Mouse (Mus musculus): ENCODE data around the gene Nr1h3. TPM values are rescaled to one million over a fixed set of nuclear protein-coding genes. Genes with fewer than 3 reads are reported as not detected.

The Nr1h3 gene
- polyA plus RNA-seq, 1 experiment from 2014 or later: 0.91 TPM

DNA sequence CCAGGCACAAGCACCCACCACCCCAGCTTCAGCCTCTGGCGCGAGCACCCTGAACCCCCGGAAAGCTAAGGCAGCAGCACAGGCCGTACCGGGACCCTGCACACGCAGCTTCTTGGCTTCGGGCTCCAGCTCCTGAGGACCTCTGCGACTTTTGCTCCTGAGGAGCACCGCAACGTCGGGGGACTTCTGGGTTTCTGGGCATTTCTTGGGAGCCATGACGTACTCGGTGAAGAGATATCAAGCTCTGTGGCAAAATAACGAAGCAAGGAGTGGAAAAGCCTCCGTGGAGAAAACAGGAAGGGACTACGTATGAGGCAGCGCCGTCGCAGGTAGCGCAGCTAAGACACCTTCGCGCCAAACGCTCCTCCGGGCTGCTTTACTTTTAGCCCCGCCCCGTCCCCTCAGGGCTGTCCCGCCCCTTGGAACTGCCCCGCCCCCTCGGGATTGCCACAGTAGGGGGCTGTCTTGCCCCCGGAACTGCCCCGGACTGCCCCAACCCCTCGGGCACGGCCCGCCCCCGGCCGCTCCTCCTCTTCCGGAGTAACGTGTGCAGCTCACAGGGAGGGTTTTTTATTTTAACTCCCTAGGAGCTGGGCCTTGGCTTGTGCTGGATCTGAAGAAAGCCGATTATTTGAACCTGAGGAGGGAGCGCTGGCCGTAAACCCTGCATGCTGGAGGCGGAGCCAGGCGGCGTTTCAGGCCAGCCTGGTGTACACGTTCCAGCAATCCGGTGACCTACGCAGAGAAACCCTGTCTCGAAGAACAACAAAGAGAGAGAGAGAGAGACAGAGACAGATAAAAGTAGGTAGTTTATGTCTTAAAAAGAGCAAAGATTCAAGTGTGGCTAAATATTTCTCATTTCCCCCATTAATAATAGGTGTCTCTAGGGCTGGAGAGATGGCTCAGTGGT lies 34.2 kb upstream of the Nr1h3 start, which contains the start of gene Ddb2:
Ddb2 (minus strand) TSS at position 382 of the 910 bp plus-strand sequence.
- H3K36me3 ChIP-seq (replicated peaks; ENCODE audit: control insufficient read depth, insufficient read depth, low read depth, low read length): no peaks in the 10 kb centered on the region
- H3K27ac ChIP-seq (replicated peaks; ENCODE audit: low read depth, low read length): peak within 1 kb of the TSS; percentile 72
- no peaks in the 10 kb centered on the region for H3K27me3 ChIP-seq (ENCODE audit: control insufficient read depth, insufficient read depth, low read length)
- ATAC-seq (replicated peaks; ENCODE audit: insufficient number of reproducible peaks, low FRiP score, low TSS enrichment, low read depth): peak; percentile 98
- H3K4me2 ChIP-seq (ENCODE audit: low read depth, low read length): peak within 1 kb of the TSS; percentile 69
- no peaks in the 10 kb centered on the region for H3K9me3 ChIP-seq (replicated peaks; ENCODE audit: control insufficient read depth, low read length)
- WGBS: under 1% methylated on average over 48 of the region's 48 CpGs
- peak within 1 kb of the TSS; percentile 49 for H3K4me3 ChIP-seq (ENCODE audit: low read depth, low read length)
- DNase-seq (ENCODE audit: low spot score): peak; percentile 97
- H3K4me1 ChIP-seq (ENCODE audit: control insufficient read depth, insufficient read depth, low read length): no peaks in the 10 kb centered on the region
- H3K9ac ChIP-seq (replicated peaks; ENCODE audit: low read length): peak within 1 kb of the TSS; percentile 63

DNA sequence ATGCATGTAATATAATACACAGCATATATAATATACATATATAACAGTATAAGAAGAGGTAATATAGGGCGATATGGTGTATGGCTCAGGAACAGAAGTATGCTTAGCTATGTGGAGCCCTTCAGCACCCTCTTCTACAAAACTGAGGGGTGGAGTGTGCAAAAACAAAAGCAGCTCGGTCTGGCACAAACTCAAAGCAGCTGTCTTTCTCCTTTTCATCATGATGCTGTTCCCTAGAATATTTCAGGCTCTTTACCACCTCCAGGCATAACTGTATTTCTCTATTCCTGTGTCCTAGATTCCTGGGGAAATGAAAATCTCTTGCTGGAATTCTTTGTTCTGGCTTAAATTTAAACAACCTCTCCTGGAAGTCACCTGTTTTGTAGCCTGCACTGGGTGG lies 27.1 kb upstream of the Nr1h3 start:
- Histone ChIP-seq H3K4me2 (ENCODE audit: low read depth, low read length) (no peak overlapping the region), H3K9me3 (replicated peaks; ENCODE audit: control insufficient read depth, low read length) (no peaks in the 10 kb centered on the region), H3K9ac (replicated peaks; ENCODE audit: low read length) (no peak overlapping the region), H3K4me3 (ENCODE audit: low read depth, low read length) (no peak overlapping the region), H3K27me3 (ENCODE audit: control insufficient read depth, insufficient read depth, low read length) (no peaks in the 10 kb centered on the region), H3K27ac (replicated peaks; ENCODE audit: low read depth, low read length) (no peak overlapping the region), H3K4me1 (ENCODE audit: control insufficient read depth, insufficient read depth, low read length) (no peaks in the 10 kb centered on the region), H3K36me3 (replicated peaks; ENCODE audit: control insufficient read depth, insufficient read depth, low read depth, low read length) (no peaks in the 10 kb centered on the region)
- 74% methylated on average over 2 of the region's 2 CpGs for WGBS
- ATAC-seq (replicated peaks; ENCODE audit: insufficient number of reproducible peaks, low FRiP score, low TSS enrichment, low read depth) (no peak), DNase-seq (ENCODE audit: low spot score) (no peak)

DNA sequence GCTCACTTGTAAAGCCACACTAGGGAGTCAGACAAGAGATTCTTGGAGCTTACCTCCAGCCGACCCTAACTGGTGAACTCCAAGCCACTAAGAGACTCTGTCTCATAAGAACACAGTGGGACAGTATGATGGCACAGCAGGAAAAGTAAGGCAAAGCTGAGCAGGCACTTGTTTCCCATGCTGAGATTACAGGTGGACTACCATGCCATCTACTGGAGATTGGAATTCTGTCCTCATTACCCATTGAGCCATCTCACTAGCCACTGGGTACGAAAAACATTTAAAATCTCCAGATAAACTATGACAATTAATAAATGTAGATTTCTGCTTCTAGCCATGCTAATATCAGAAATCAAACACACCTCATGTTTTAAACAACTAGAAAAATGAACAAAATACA lies 21.0 kb upstream of the Nr1h3 start:
- Histone ChIP-seq H3K4me2 (ENCODE audit: low read depth, low read length) (no peak overlapping the region), H3K27me3 (ENCODE audit: control insufficient read depth, insufficient read depth, low read length) (no peaks in the 10 kb centered on the region), H3K36me3 (replicated peaks; ENCODE audit: control insufficient read depth, insufficient read depth, low read depth, low read length) (no peaks in the 10 kb centered on the region), H3K9me3 (replicated peaks; ENCODE audit: control insufficient read depth, low read length) (no peaks in the 10 kb centered on the region), H3K4me3 (ENCODE audit: low read depth, low read length) (no peak overlapping the region), H3K9ac (replicated peaks; ENCODE audit: low read length) (no peak overlapping the region), H3K4me1 (ENCODE audit: control insufficient read depth, insufficient read depth, low read length) (no peaks in the 10 kb centered on the region), H3K27ac (replicated peaks; ENCODE audit: low read depth, low read length) (no peak overlapping the region)
- ATAC-seq (replicated peaks; ENCODE audit: insufficient number of reproducible peaks, low FRiP score, low TSS enrichment, low read depth) (no peak), DNase-seq (ENCODE audit: low spot score) (no peak)
- WGBS: 81% methylated on average over 2 of the region's 2 CpGs

DNA sequence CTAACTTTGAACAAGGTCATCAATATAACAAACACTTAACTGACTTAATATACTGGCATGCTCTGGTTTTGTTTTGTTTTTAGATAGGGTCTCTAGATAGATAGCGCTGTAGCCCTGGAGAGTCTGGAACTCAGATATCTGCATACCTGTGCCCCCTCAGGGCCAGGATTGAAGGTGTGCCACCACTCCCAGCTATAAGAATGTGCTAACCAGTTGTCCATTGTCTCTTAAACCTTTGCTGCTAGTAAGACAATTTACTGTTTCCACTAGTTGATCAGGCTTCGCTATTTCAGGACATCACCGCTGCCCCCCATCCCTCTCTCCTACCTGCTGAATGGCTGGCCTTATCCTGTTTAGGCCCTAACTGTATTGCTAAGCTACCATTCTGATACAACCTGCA lies 17.9 kb upstream of the Nr1h3 start:
- no peaks in the 10 kb centered on the region for H3K9me3 ChIP-seq (replicated peaks; ENCODE audit: control insufficient read depth, low read length)
- no peak overlapping the region for H3K4me2 ChIP-seq (ENCODE audit: low read depth, low read length)
- WGBS: 97% methylated on average over 3 of the region's 3 CpGs
- ATAC-seq (replicated peaks; ENCODE audit: insufficient number of reproducible peaks, low FRiP score, low TSS enrichment, low read depth) (no peak), DNase-seq (ENCODE audit: low spot score) (no peak)
- no peaks in the 10 kb centered on the region for H3K36me3 ChIP-seq (replicated peaks; ENCODE audit: control insufficient read depth, insufficient read depth, low read depth, low read length)
- no peak overlapping the region for H3K27ac ChIP-seq (replicated peaks; ENCODE audit: low read depth, low read length)
- no peak overlapping the region for H3K9ac ChIP-seq (replicated peaks; ENCODE audit: low read length)
- H3K4me1 ChIP-seq (ENCODE audit: control insufficient read depth, insufficient read depth, low read length): no peaks in the 10 kb centered on the region
- no peak overlapping the region for H3K4me3 ChIP-seq (ENCODE audit: low read depth, low read length)
- no peaks in the 10 kb centered on the region for H3K27me3 ChIP-seq (ENCODE audit: control insufficient read depth, insufficient read depth, low read length)

DNA sequence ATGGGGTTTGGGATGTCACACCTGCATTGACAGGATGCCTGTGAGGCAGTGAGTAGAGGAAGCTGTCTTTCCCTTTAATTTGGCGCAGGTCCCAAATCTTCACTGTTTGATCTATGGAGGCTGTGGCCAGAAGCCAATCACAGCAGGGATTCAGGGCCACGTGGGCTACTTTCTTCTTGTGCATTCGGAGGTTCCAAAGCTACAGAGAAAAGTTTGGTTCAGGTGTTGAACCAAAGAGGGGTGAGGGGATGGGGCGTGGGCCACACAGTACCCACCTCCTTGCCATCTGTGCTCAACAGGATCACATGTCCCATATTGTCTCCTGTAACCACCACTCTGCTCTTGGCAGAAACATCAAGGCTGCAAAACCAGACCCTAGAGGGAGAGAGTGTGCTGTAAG lies 14.4 kb upstream of the Nr1h3 start:
- Histone ChIP-seq H3K36me3 (replicated peaks; ENCODE audit: control insufficient read depth, insufficient read depth, low read depth, low read length) (no peaks in the 10 kb centered on the region), H3K4me1 (ENCODE audit: control insufficient read depth, insufficient read depth, low read length) (no peaks in the 10 kb centered on the region), H3K4me2 (ENCODE audit: low read depth, low read length) (no peak overlapping the region), H3K9ac (replicated peaks; ENCODE audit: low read length) (no peak overlapping the region), H3K9me3 (replicated peaks; ENCODE audit: control insufficient read depth, low read length) (no peaks in the 10 kb centered on the region), H3K4me3 (ENCODE audit: low read depth, low read length) (no peak overlapping the region), H3K27ac (replicated peaks; ENCODE audit: low read depth, low read length) (no peak overlapping the region), H3K27me3 (ENCODE audit: control insufficient read depth, insufficient read depth, low read length) (no peaks in the 10 kb centered on the region)
- ATAC-seq (replicated peaks; ENCODE audit: insufficient number of reproducible peaks, low FRiP score, low TSS enrichment, low read depth): no peak
- no peak for DNase-seq (ENCODE audit: low spot score)
- 76% methylated on average over 4 of the region's 4 CpGs for WGBS

DNA sequence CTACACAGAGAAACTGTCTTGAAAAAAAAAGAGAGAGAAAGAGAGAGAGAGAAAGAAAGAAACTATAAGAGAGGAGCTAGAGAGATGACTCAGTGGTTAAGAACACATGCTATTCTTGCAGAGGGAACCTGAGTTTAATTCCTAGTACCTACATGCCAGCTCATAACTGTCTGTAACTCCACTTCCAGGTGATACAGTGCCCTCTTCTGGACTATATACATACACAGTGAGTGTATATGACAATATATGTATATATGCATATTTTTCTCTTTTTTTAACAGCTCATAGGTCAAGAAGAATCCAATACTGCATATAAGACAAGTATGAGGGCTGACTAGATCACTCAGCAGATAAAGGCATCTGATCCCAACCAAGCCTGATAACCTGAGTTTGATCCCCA lies 10.7 kb upstream of the Nr1h3 start:
- no peak overlapping the region for H3K9ac ChIP-seq (replicated peaks; ENCODE audit: low read length)
- ATAC-seq (replicated peaks; ENCODE audit: insufficient number of reproducible peaks, low FRiP score, low TSS enrichment, low read depth) (no peak), DNase-seq (ENCODE audit: low spot score) (no peak)
- no peak overlapping the region for H3K4me2 ChIP-seq (ENCODE audit: low read depth, low read length)
- no peak overlapping the region for H3K4me3 ChIP-seq (ENCODE audit: low read depth, low read length)
- H3K9me3 ChIP-seq (replicated peaks; ENCODE audit: control insufficient read depth, low read length): no peaks in the 10 kb centered on the region
- no peaks in the 10 kb centered on the region; the same call in 1 of the 2 replicates for H3K36me3 ChIP-seq (replicated peaks; ENCODE audit: control insufficient read depth, insufficient read depth, low read depth, low read length)
- H3K27me3 ChIP-seq (ENCODE audit: control insufficient read depth, insufficient read depth, low read length): no peaks in the 10 kb centered on the region
- no peak overlapping the region for H3K27ac ChIP-seq (replicated peaks; ENCODE audit: low read depth, low read length)
- no peaks in the 10 kb centered on the region for H3K4me1 ChIP-seq (ENCODE audit: control insufficient read depth, insufficient read depth, low read length)

DNA sequence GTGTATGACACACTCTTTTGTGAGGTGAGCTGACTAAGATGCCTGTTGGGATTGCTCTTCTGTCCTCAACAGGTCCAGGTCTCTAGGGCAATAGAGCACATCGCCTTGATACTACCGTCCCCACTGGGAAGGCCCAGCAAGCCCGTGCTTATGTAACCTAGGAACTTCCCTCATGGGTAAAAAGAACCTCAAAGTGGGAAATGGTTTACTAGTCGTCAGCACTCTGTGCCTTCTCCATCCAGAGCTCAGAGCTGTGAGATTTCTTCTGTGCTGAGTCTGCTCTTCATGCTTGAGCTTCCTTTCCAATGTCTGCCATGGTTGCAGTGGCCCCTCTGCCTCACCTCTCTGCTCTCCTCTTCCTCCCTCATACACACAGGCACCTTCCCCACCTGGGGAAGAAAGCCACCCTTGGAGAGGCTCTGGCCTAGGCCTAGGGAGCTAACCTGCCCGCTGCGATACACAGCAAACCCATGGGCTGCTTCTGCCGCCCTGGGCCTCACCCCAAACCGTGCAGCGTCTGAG lies 3.7 kb upstream of the Nr1h3 start:
- Histone ChIP-seq H3K4me2 (ENCODE audit: low read depth, low read length) (no peak overlapping the region), H3K27me3 (ENCODE audit: control insufficient read depth, insufficient read depth, low read length) (no peaks in the 10 kb centered on the region), H3K4me1 (ENCODE audit: control insufficient read depth, insufficient read depth, low read length) (no peaks in the 10 kb centered on the region), H3K9me3 (replicated peaks; ENCODE audit: control insufficient read depth, low read length) (no peaks in the 10 kb centered on the region), H3K9ac (replicated peaks; ENCODE audit: low read length) (no peak overlapping the region), H3K4me3 (ENCODE audit: low read depth, low read length) (no peak overlapping the region), H3K36me3 (replicated peaks; ENCODE audit: control insufficient read depth, insufficient read depth, low read depth, low read length) (peaks cover 4% of the 10 kb centered on the region), H3K27ac (replicated peaks; ENCODE audit: low read depth, low read length) (no peak overlapping the region)
- WGBS: 90% methylated on average over 9 of the region's 9 CpGs
- no peak for DNase-seq (ENCODE audit: low spot score)
- ATAC-seq (replicated peaks; ENCODE audit: insufficient number of reproducible peaks, low FRiP score, low TSS enrichment, low read depth): no peak

DNA sequence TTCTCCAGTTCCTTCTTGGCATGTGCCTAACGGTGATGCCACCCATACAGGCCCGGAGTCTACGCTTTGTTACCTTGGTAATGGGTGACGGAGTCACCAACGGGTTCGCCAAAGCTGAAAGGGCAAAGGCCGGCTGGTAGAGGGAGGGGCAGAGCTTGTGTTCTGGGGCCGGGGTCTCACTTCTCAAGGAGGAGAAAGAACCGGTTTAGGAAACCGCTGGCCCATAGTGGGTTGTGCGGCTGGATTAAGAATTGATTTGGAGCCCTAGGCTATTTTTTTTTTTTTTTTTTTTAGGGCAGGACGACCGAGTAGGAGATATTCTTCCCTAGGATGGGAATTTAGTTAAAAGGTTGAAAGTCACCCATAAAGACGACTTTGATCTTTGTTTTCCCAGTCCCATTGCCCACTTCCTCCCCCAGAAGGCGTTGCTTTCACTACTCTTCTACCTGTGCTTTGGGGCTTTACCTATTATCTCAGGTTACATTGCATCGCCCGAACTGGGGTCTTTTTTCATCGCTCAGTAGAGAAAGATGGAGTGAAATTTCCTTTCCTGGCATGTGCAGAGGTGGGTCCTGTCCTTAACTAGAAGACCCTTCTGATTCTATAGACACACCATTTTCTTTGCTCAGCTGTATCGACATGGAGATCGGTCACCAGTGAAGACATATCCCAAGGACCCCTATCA lies 480 bp upstream of the Nr1h3 start:
- no peak for DNase-seq (ENCODE audit: low spot score)
- Histone ChIP-seq H3K4me2 (ENCODE audit: low read depth, low read length) (peak overlapping the region; percentile 57), H3K27me3 (ENCODE audit: control insufficient read depth, insufficient read depth, low read length) (no peaks in the 10 kb centered on the region), H3K4me3 (ENCODE audit: low read depth, low read length) (peak overlapping the region; percentile 69), H3K4me1 (ENCODE audit: control insufficient read depth, insufficient read depth, low read length) (no peaks in the 10 kb centered on the region), H3K9ac (replicated peaks; ENCODE audit: low read length) (peak overlapping the region; percentile 79), H3K27ac (replicated peaks; ENCODE audit: low read depth, low read length) (peak overlapping the region; percentile 74), H3K36me3 (replicated peaks; ENCODE audit: control insufficient read depth, insufficient read depth, low read depth, low read length) (peaks cover 4% of the 10 kb centered on the region), H3K9me3 (replicated peaks; ENCODE audit: control insufficient read depth, low read length) (no peaks in the 10 kb centered on the region)
- WGBS: 11% methylated on average over 20 of the region's 20 CpGs
- ATAC-seq (replicated peaks; ENCODE audit: insufficient number of reproducible peaks, low FRiP score, low TSS enrichment, low read depth): peak; percentile 77; the same call in 1 of the 2 replicates
